Mouse (Mus musculus) large intestine, adult 2 months (tissue): ENCODE results near the gene Colca2. TPM values are rescaled to one million over a fixed set of nuclear protein-coding genes. Genes with fewer than 3 reads are reported as not detected.

Experiments
- DNase-seq: peaks from one replicate; pipeline ENCODE4 v3.0.0-alpha.2; 2012; ENCODE audit warnings: low read depth, low spot score
- WGBS: fragments of 180-500 bp; shearing (Covaris S2); methylation state at CpG from one replicate; pipeline ENCODE4 v1.1.7; 2018; 5-methylcytosine and 5-hydroxymethylcytosine counted together
- polyA plus RNA-seq: library from polyadenylated mRNA; depleted of rRNA; stranded (reverse); fragments of >200 nt; gene quantifications from 2 replicates; pipeline ENCODE4 v1.2.3, GENCODE M21; 2012; rRNA removed

Gene Colca2
- 5.0 and 5.5 TPM in 2 replicates for polyA plus RNA-seq

- no peak for DNase-seq
Measured at GRCm38 (mm10) chr9:51278500-51279381, at the start of gene Colca2. Gene Colca2, minus strand, starts transcription at chr9:51278569.

GRCm38 (mm10) chr9:51327555-51327903 is 49.2 kb upstream of the Colca2 start:
- WGBS: 87% methylated on average over 5 of the region's 5 CpGs
- no peak for DNase-seq

More at GRCm38 (mm10) chr9:51278500-51279381, at the start of gene Colca2:
- WGBS: 1% methylated on average over 53 of the region's 53 CpGs

GRCm38 (mm10) chr9:51326619-51327554 is 48.5 kb upstream of the Colca2 start:
- DNase-seq: no peak
- 82% methylated on average over 11 of the region's 11 CpGs for WGBS

- WGBS: 84% methylated on average over 7 of the region's 7 CpGs
- no peak for DNase-seq
Measured at GRCm38 (mm10) chr9:51324406-51325065, 46.2 kb upstream of the Colca2 start.

GRCm38 (mm10) chr9:51320096-51320495 is 41.7 kb upstream of the Colca2 start:
- 82% methylated on average over 1 of the region's 1 CpGs for WGBS

GRCm38 (mm10) chr9:51318246-51318645 is 39.9 kb upstream of the Colca2 start:
- 91% methylated on average over 4 of the region's 4 CpGs for WGBS
- DNase-seq: no peak

More at GRCm38 (mm10) chr9:51320096-51320495, 41.7 kb upstream of the Colca2 start:
- DNase-seq: no peak

- DNase-seq: no peak
- 91% methylated on average over 4 of the region's 4 CpGs for WGBS
Measured at GRCm38 (mm10) chr9:51317322-51317721, 39.0 kb upstream of the Colca2 start.

GRCm38 (mm10) chr9:51315402-51316063 is 37.2 kb upstream of the Colca2 start:
- no peak for DNase-seq
- 24% methylated on average over 6 of the region's 6 CpGs for WGBS

GRCm38 (mm10) chr9:51312554-51313317 is 34.4 kb upstream of the Colca2 start:
- DNase-seq: peak; percentile 57
- 17% methylated on average over 18 of the region's 18 CpGs for WGBS

- DNase-seq: no peak
- 47% methylated on average over 7 of the region's 7 CpGs for WGBS
Measured at GRCm38 (mm10) chr9:51310515-51310914, 32.1 kb upstream of the Colca2 start.

GRCm38 (mm10) chr9:51306351-51306750 is 28.0 kb upstream of the Colca2 start:
- no peak for DNase-seq
- 56% methylated on average over 3 of the region's 3 CpGs for WGBS

- WGBS: 79% methylated on average over 3 of the region's 3 CpGs
Measured at GRCm38 (mm10) chr9:51305146-51305545, 26.8 kb upstream of the Colca2 start.

GRCm38 (mm10) chr9:51303980-51304379 is 25.6 kb upstream of the Colca2 start:
- WGBS: 37% methylated on average over 5 of the region's 5 CpGs
- no peak for DNase-seq

More at GRCm38 (mm10) chr9:51305146-51305545, 26.8 kb upstream of the Colca2 start:
- DNase-seq: no peak

GRCm38 (mm10) chr9:51293541-51293940 is 15.2 kb upstream of the Colca2 start:
- no peak for DNase-seq
- WGBS: 82% methylated on average over 8 of the region's 8 CpGs

GRCm38 (mm10) chr9:51292674-51293073 is 14.3 kb upstream of the Colca2 start:
- peak; percentile 71 for DNase-seq

GRCm38 (mm10) chr9:51290980-51291379 is 12.6 kb upstream of the Colca2 start:
- no peak for DNase-seq

More at GRCm38 (mm10) chr9:51292674-51293073, 14.3 kb upstream of the Colca2 start:
- WGBS: 23% methylated on average over 4 of the region's 4 CpGs

GRCm38 (mm10) chr9:51286079-51286478 is 7.7 kb upstream of the Colca2 start:
- DNase-seq: no peak
- 22% methylated on average over 2 of the region's 2 CpGs for WGBS

More at GRCm38 (mm10) chr9:51290980-51291379, 12.6 kb upstream of the Colca2 start:
- WGBS: 61% methylated on average over 4 of the region's 4 CpGs

- no peak for DNase-seq
- WGBS: 23% methylated on average over 13 of the region's 13 CpGs
Measured at GRCm38 (mm10) chr9:51277834-51278498, 403 bp downstream of the Colca2 start.
